Mouse (Mus musculus): ENCODE measurements around the gene Nr2e3.

GRCm38 (mm10) chr9:59940913-59941884, 19.3 kb downstream of the Nr2e3 start:
- TF ChIP-seq CTCF (IDR thresholded peaks at IDR 0.05; ENCODE audit: extremely low read depth, insufficient read length, insufficient replicate concordance, low read depth, low read length) (no peak), POLR2A (IDR thresholded peaks at IDR 0.05; ENCODE audit: low read depth, low read length) (no peak)

Data from small intestine, adult 2 months (tissue).